Mouse (Mus musculus): Measurements from ENCODE around the gene Rps3a1. TPM values are rescaled to one million over a fixed set of nuclear protein-coding genes. Genes with fewer than 3 reads are reported as not detected.

Rps3a1 gene
- polyA plus RNA-seq, 1 experiment from 2014 or later: 1,282 TPM

DNA sequence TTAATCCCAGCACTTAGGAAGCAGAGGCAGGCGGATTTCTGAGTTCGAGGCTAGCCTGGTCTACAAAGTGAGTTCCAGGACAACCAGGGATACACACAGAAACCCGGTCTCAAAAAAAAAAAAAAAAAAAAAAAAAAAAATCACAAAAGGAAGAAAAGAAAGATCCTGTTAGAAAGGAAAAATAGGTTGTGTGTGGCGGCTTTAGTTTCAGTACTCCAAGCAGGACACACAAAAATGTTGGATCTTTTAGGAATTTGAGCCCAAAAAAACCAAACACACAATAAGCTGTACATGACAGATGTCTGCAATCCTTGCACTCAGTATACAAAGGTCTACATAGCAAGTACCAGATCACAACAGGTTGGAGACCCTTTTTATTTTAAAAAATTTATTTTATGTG, 2.8 kb downstream of the Rps3a1 start:
- peaks cover 25% of the 10 kb centered on the region for H3K4me1 ChIP-seq
- no peak overlapping the region for H3K27ac ChIP-seq
- no peaks in the 10 kb centered on the region for H3K9me3 ChIP-seq
- H3K4me2 ChIP-seq (replicated peaks): no peak overlapping the region
- H3K27me3 ChIP-seq: no peaks in the 10 kb centered on the region
- 94% methylated on average over 4 of the region's 4 CpGs for WGBS
- H3K36me3 ChIP-seq: peaks cover 62% of the 10 kb centered on the region
- no peak overlapping the region for H3K9ac ChIP-seq
- H3K4me3 ChIP-seq: no peak overlapping the region
- ATAC-seq (ENCODE audit: low FRiP score, low read depth): no peak

DNA sequence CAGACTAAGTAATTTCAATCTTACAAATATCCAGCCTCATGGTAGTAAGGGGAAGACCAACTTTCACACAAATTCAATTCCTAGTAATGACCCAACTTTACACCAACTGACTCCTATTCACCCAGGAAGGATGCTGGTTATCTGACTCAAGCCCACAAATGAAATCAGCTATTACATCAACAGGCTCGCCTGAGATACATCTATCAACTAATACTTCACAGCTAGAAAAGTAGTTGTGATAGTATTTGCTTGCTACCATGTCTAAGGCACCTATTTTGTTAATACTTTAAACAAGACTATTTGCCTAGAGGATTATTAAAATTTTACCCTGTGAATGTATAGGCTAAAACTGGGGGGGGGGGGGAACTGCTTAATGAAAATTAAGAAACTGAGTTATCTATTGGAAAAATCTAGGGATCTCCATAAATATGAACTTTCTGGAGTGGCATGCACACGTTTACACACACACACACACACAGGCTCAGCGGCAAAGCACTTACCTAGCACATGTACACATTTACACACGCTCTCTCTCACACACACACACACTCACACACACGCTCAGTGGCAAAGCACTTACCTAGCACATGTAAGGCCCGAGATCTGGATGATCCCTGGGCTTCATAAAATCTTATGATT, 5.4 kb downstream of the Rps3a1 start:
- Histone ChIP-seq H3K4me1 (peaks cover 17% of the 10 kb centered on the region), H3K27ac (no peak overlapping the region), H3K9me3 (no peaks in the 10 kb centered on the region), H3K4me2 (replicated peaks) (no peak overlapping the region), H3K27me3 (no peaks in the 10 kb centered on the region), H3K9ac (no peak overlapping the region), H3K4me3 (no peak overlapping the region), H3K36me3 (peaks cover 64% of the 10 kb centered on the region)
- WGBS: 92% methylated on average over 6 of the region's 6 CpGs
- ATAC-seq (ENCODE audit: low FRiP score, low read depth): no peak

DNA sequence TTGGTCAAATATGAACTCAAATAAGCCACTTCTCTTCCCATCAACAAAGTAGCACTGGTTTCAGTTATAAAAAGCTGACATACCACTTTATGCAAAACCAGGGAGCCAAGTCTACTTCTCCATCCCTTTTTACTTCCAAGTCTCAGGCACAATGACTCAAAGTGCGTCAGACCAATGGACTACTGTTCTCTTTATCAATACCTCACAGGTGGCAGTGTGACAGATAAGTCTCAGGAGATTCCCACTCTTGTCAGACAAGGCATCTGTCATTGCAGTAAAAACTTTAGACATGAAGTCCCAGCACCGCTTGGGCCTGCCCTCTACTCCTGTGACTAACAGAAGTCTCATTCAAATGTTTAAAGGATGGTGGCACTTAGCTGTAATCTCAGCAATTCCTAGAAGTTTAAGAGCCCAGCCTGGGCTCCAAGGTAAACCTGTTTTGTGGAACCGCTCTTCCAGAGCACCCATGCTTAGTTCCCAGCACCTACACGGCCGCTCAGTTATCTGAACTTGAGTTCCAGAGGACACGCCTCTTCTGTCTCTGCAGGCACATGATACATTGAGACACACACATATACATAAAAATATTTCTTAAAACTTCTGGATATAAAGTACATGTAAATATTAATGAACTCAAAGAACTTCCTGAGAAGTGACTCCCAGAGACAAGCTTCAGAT, 6.5 kb downstream of the Rps3a1 start:
- no peak overlapping the region for H3K27ac ChIP-seq
- peaks cover 13% of the 10 kb centered on the region for H3K4me1 ChIP-seq
- H3K4me2 ChIP-seq (replicated peaks): no peak overlapping the region
- H3K9ac ChIP-seq: no peak overlapping the region
- H3K36me3 ChIP-seq: peaks cover 63% of the 10 kb centered on the region
- 89% methylated on average over 6 of the region's 6 CpGs for WGBS
- no peaks in the 10 kb centered on the region for H3K27me3 ChIP-seq
- H3K9me3 ChIP-seq: no peaks in the 10 kb centered on the region
- no peak overlapping the region for H3K4me3 ChIP-seq
- ATAC-seq (ENCODE audit: low FRiP score, low read depth): no peak

DNA sequence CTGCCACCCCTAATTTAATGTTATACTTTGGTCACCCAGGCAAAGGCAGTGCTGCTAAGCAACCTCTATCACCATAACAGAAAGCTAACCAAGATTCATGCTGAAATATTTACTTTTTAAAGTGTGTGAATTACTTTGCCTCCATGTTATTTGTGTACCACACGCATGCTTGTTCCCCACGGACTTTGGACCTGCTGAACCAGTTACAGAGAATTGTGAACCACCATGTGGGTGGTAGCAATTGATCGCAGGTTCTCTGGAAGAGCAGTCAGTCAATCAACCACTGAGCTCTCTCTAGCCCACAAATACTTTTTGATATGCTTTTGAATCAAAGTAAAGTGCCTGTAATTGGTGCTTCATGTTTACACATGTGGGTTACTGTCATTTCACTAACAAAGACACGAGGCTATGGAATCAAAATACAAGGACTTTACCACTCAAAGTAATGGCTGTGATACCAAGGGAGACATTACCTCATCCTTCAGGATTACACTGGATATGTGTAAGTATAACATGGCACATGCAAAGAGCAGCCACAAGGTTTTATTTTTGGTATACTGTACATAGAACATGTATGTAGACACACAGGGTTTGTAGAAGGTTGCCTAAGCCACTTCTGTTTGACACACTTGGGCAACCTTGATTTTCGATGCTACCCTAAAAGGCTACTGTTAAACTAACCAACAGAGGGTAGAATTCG, 7.4 kb downstream of the Rps3a1 start:
- Histone ChIP-seq H3K4me2 (replicated peaks) (no peak overlapping the region), H3K27me3 (no peaks in the 10 kb centered on the region), H3K36me3 (peaks cover 54% of the 10 kb centered on the region), H3K27ac (no peak overlapping the region), H3K9ac (no peak overlapping the region), H3K4me1 (0 out of 2 replicates have a peak, but pooled peaks cover 4% of the 10 kb centered on the region), H3K9me3 (no peaks in the 10 kb centered on the region), H3K4me3 (no peak overlapping the region)
- ATAC-seq (ENCODE audit: low FRiP score, low read depth): no peak
- 89% methylated on average over 6 of the region's 6 CpGs for WGBS

DNA sequence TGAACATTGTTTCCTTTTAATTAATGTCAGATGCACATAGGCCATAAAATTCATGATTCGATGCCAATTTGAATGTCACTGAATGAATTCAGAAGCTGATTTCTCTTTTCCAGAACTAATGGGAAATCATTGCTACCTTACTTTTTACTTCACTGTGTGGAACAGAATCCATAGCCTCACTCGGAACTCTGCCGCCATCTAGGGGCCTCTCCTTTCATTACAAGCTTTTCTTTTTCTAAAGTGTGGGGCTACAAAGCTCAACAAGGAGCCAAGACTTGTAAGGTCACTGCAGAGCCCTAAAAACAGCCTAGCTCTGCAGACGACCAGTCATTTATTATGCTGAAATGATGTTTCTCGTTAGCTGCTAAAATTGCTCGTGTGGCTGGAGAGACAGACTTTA, 12.7 kb downstream of the Rps3a1 start:
- ATAC-seq (ENCODE audit: low FRiP score, low read depth): no peak
- 8% methylated on average over 6 of the region's 6 CpGs for WGBS

DNA sequence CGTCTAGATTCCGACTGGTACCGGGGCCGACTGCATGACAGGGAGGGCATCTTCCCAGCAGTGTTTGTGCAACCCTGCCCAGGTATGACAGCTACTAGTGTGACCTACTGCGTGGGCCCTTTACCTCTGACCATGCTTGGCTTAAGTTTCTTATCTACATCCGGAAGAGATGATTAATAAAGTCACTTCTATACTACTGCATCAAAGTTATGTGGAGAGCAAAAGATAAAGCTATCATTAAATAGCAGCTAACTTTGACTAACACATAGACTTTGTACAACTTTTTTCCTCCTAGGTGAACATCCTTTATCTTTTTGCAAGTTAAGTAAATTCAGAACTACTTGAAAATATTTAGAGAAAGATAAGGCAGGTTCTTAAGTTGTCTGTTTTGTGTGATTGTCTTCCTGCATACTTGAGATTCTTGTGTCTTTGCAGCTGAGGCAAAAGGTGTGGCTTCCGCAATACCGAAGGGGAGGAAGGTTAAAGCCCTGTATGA, 19.2 kb downstream of the Rps3a1 start:
- no peaks in the 10 kb centered on the region for H3K27me3 ChIP-seq
- peaks cover 26% of the 10 kb centered on the region for H3K36me3 ChIP-seq
- no peak overlapping the region for H3K4me3 ChIP-seq
- H3K9me3 ChIP-seq: no peaks in the 10 kb centered on the region
- no peak for ATAC-seq (ENCODE audit: low FRiP score, low read depth)
- WGBS: 93% methylated on average over 8 of the region's 8 CpGs
- peaks cover 16% of the 10 kb centered on the region for H3K4me1 ChIP-seq
- no peak overlapping the region for H3K27ac ChIP-seq
- no peak overlapping the region for H3K9ac ChIP-seq
- no peak overlapping the region for H3K4me2 ChIP-seq (replicated peaks)

More for the DNA sequence above, 12.7 kb downstream of the Rps3a1 start:
- Histone ChIP-seq H3K27me3 (no peaks in the 10 kb centered on the region), H3K9me3 (no peaks in the 10 kb centered on the region), H3K4me2 (replicated peaks) (no peak overlapping the region), H3K36me3 (peaks cover 12% of the 10 kb centered on the region), H3K27ac (no peak overlapping the region), H3K9ac (no peak overlapping the region), H3K4me1 (peaks cover 3% of the 10 kb centered on the region; the same call in 1 of the 2 replicates), H3K4me3 (no peak overlapping the region)

DNA sequence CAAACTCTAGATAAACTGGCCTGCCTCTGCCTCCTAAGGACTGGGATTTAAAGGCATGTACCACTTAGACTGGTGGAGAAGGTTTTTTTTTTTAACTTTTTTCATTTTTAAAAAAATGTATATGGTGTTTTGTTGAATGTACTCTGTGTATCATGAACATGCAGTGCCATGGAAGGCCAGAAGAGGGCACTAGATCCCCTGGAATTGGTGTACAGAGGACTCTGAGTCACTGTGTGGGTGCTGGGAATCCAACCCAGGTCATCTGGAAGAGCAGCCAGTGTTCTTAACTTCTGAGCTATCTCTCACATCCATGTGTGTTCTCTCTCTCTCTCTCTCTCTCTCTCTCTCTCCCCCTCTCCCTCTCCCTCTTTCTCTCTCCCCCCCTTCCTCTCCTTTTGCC, 20.3 kb downstream of the Rps3a1 start:
- H3K4me1 ChIP-seq: peaks cover 13% of the 10 kb centered on the region
- no peaks in the 10 kb centered on the region for H3K9me3 ChIP-seq
- H3K36me3 ChIP-seq: peaks cover 26% of the 10 kb centered on the region
- no peak overlapping the region for H3K9ac ChIP-seq
- H3K4me3 ChIP-seq: no peak overlapping the region
- ATAC-seq (ENCODE audit: low FRiP score, low read depth): no peak
- H3K27ac ChIP-seq: no peak overlapping the region
- no peaks in the 10 kb centered on the region for H3K27me3 ChIP-seq
- no peak overlapping the region for H3K4me2 ChIP-seq (replicated peaks)

DNA sequence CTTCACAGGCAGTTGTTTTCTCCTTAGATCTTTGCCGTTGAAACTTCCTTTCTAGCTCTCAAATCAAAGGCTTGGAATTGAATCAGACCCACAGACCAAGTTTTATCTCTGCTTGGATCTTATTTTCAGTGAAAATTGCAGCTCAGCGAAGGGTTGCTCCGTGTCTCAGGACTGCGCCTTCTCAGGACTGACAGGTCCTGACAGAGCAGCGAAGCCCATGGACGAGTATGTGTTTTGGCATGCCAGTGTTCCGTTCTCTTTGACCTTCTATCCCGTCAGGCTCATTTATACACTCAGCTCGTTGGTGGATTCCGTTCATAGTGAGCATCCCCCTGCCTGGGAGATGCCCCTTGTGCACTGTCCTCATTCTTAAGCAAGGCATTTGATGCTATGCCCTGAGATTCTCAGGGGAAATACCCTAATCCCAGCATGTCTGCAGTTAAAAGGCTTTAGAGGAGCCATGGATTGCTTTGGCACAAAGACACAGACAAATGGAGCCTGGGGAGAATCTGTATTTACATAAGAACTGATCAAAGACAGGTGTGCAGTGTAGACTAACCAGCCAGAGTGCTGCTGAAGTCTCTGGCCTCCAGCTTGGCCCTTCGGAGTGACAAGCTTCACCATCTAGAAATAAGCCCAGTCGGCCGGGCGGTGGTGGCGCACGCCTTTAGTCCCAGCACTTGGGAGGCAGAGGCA, 23.1 kb downstream of the Rps3a1 start:
- H3K9ac ChIP-seq: no peak overlapping the region
- H3K36me3 ChIP-seq: peaks cover 33% of the 10 kb centered on the region
- peaks cover 19% of the 10 kb centered on the region for H3K4me1 ChIP-seq
- H3K27ac ChIP-seq: no peak overlapping the region
- H3K27me3 ChIP-seq: no peaks in the 10 kb centered on the region
- no peak overlapping the region for H3K4me2 ChIP-seq (replicated peaks)
- no peak for ATAC-seq (ENCODE audit: low FRiP score, low read depth)
- WGBS: 54% methylated on average over 16 of the region's 16 CpGs
- H3K4me3 ChIP-seq: no peak overlapping the region
- 0 out of 2 replicates have a peak, but pooled peaks cover 6% of the 10 kb centered on the region for H3K9me3 ChIP-seq

DNA sequence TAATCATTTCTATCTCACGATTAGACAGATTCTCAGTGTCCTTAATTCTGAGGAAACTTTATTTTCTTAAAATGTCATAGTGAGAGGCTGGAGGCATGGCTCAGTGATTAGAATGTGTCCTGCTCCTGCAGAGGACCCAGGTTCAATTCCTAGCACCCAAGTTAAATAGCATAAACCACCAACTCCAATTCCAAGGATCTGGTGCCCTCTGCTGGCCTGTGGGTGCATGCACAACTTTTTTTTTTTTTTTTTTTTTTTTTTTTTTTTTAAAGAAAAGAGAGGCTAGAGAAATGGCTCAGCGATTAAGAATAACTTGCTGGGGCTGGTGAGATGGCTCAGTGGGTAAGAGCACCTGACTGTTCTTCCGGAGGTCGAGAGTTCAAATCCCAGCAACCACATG, 25.6 kb downstream of the Rps3a1 start:
- H3K4me1 ChIP-seq: peaks cover 19% of the 10 kb centered on the region
- H3K36me3 ChIP-seq: peaks cover 25% of the 10 kb centered on the region
- ATAC-seq (ENCODE audit: low FRiP score, low read depth): no peak
- 0 out of 2 replicates have a peak, but pooled peaks cover 6% of the 10 kb centered on the region for H3K9me3 ChIP-seq
- H3K4me2 ChIP-seq (replicated peaks): no peak overlapping the region
- 90% methylated on average over 4 of the region's 4 CpGs for WGBS
- no peaks in the 10 kb centered on the region for H3K27me3 ChIP-seq
- no peak overlapping the region for H3K27ac ChIP-seq
- H3K9ac ChIP-seq: no peak overlapping the region
- H3K4me3 ChIP-seq: no peak overlapping the region

DNA sequence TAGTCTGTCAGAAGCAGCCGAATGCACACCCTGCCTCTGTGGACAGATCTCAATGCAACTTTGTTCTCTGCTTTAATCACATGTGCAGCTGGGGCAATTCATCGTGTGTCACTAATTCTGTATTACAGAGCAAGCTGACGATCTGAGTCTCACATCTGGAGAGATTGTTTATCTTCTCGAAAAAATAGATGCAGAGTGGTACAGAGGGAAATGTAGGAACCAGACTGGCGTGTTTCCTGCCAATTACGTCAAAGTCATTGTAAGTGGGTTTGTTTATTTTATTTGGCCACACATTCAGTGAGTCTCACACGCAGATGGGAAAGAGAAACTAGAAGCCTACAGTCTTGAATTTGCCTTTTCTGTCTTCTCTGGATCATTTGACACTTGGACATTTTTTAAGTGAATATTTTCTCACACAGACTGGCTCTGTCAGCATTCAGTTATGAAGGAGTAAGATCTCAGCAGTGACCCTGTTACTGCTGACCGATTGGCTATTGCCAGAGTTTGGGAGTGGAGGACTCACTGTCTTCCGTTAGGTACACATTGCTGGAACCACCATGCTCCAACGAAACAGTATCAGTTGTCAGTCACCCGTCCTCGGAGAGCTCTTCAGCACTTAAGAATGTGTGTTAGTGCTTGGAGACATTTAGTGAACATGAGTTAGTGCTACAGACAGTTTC, 27.7 kb downstream of the Rps3a1 start:
- Histone ChIP-seq H3K4me1 (peaks cover 28% of the 10 kb centered on the region), H3K4me2 (replicated peaks) (no peak overlapping the region), H3K9ac (no peak overlapping the region), H3K4me3 (no peak overlapping the region), H3K36me3 (peaks cover 17% of the 10 kb centered on the region), H3K27ac (no peak overlapping the region), H3K9me3 (0 out of 2 replicates have a peak, but pooled peaks cover 6% of the 10 kb centered on the region), H3K27me3 (no peaks in the 10 kb centered on the region)
- WGBS: 60% methylated on average over 12 of the region's 12 CpGs
- ATAC-seq (ENCODE audit: low FRiP score, low read depth): no peak

DNA sequence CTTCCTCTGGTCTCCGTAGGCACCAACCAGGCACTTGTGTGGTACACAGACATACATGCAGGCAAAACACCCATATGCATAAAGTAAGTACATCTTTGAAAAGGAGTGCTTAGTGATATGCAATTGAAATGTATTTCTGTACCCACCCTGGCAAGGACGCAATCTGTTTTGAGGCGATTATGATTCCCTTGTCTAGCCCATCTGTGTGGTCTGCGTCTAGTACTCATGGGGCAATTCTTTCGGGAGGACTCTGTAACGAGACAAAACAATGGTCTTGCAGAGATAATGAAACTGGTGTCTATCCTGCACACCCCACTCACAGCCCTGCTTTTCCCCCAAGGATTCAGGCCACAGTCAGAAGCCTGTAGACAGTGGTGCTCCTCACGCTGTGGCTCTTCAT, 29.7 kb downstream of the Rps3a1 start:
- Histone ChIP-seq H3K4me3 (no peak overlapping the region), H3K9me3 (0 out of 2 replicates have a peak, but pooled peaks cover 6% of the 10 kb centered on the region), H3K9ac (no peak overlapping the region), H3K27me3 (no peaks in the 10 kb centered on the region), H3K4me2 (replicated peaks) (no peak overlapping the region), H3K27ac (no peak overlapping the region), H3K4me1 (peaks cover 22% of the 10 kb centered on the region), H3K36me3 (peaks cover 17% of the 10 kb centered on the region)
- WGBS: 89% methylated on average over 7 of the region's 7 CpGs
- no peak for ATAC-seq (ENCODE audit: low FRiP score, low read depth)
